Mouse (Mus musculus): Measurements from ENCODE around the gene Kif18b. TPM values are rescaled to one million over a fixed set of nuclear protein-coding genes. Genes with fewer than 3 reads are reported as not detected.

Kif18b gene
- polyA plus RNA-seq (2014; fragmentation: Illumina TruSeq; extraction: RNeasy Lipid Tissue Mini Kit (QIAGEN cat#74804); ENCODE audit: low read depth, low replicate concordance), result 0.41 TPM

GRCm38 (mm10) chr11:102924557-102925350, at the start of gene Kif18b:
TSS of gene Kif18b (minus strand) at chr11:102925124.

GRCm38 (mm10) chr11:102946265-102946991, 21.5 kb upstream of the Kif18b start, which contains the start of gene C1ql1:
TSS of gene C1ql1 (minus strand) at chr11:102946688.

GRCm38 (mm10) chr11:102900763-102901162, 24.2 kb downstream of the Kif18b start, which contains the start of gene Gfap:
TSS of gene Gfap (minus strand) at chr11:102900912.

GRCm38 (mm10) chr11:102884616-102885219, 40.2 kb downstream of the Kif18b start, which contains the start of gene Fam187a:
TSS of gene Fam187a (plus strand) at chr11:102885169.

GRCm38 (mm10) chr11:102880585-102881313, 44.2 kb downstream of the Kif18b start, which contains the start of the genes Eftud2 and Ccdc103:
TSS of gene Eftud2 (minus strand) at chr11:102880985.
TSS of gene Ccdc103 (plus strand) at chr11:102881204.

Other genes starting within 250 kb of the Kif18b start
- gene Ccdc43, start 227.3 kb downstream of the Kif18b start, polyA plus RNA-seq (2014; fragmentation: Illumina TruSeq; extraction: RNeasy Lipid Tissue Mini Kit (QIAGEN cat#74804); ENCODE audit: low read depth, low replicate concordance), result 44.8 TPM
- 1.1 TPM for gene Adam11, start 163.7 kb downstream of the Kif18b start, polyA plus RNA-seq (2014; fragmentation: Illumina TruSeq; extraction: RNeasy Lipid Tissue Mini Kit (QIAGEN cat#74804); ENCODE audit: low read depth, low replicate concordance)
- gene Gjc1, start 105.4 kb downstream of the Kif18b start, polyA plus RNA-seq (2014; fragmentation: Illumina TruSeq; extraction: RNeasy Lipid Tissue Mini Kit (QIAGEN cat#74804); ENCODE audit: low read depth, low replicate concordance), result 10.1 TPM
- not detected for gene Higd1b, start 89.3 kb downstream of the Kif18b start, polyA plus RNA-seq (2014; fragmentation: Illumina TruSeq; extraction: RNeasy Lipid Tissue Mini Kit (QIAGEN cat#74804); ENCODE audit: low read depth, low replicate concordance)
- gene Eftud2, start 44.1 kb downstream of the Kif18b start, polyA plus RNA-seq (2014; fragmentation: Illumina TruSeq; extraction: RNeasy Lipid Tissue Mini Kit (QIAGEN cat#74804); ENCODE audit: low read depth, low replicate concordance), result 29.3 TPM
- not detected for gene Ccdc103, start 43.9 kb downstream of the Kif18b start, polyA plus RNA-seq (2014; fragmentation: Illumina TruSeq; extraction: RNeasy Lipid Tissue Mini Kit (QIAGEN cat#74804); ENCODE audit: low read depth, low replicate concordance)
- gene Fam187a, start 40.0 kb downstream of the Kif18b start, polyA plus RNA-seq (2014; fragmentation: Illumina TruSeq; extraction: RNeasy Lipid Tissue Mini Kit (QIAGEN cat#74804); ENCODE audit: low read depth, low replicate concordance), result not detected
- 0.73 TPM for gene Gfap, start 24.2 kb downstream of the Kif18b start, polyA plus RNA-seq (2014; fragmentation: Illumina TruSeq; extraction: RNeasy Lipid Tissue Mini Kit (QIAGEN cat#74804); ENCODE audit: low read depth, low replicate concordance)
- not detected for gene C1ql1, start 21.6 kb upstream of the Kif18b start, polyA plus RNA-seq (2014; fragmentation: Illumina TruSeq; extraction: RNeasy Lipid Tissue Mini Kit (QIAGEN cat#74804); ENCODE audit: low read depth, low replicate concordance)
- 9.1 TPM for gene Nmt1, start 103.1 kb upstream of the Kif18b start, polyA plus RNA-seq (2014; fragmentation: Illumina TruSeq; extraction: RNeasy Lipid Tissue Mini Kit (QIAGEN cat#74804); ENCODE audit: low read depth, low replicate concordance)
- 5.0 TPM for gene Dcakd, start 103.2 kb upstream of the Kif18b start, polyA plus RNA-seq (2014; fragmentation: Illumina TruSeq; extraction: RNeasy Lipid Tissue Mini Kit (QIAGEN cat#74804); ENCODE audit: low read depth, low replicate concordance)
- gene Plcd3, start 176.5 kb upstream of the Kif18b start, polyA plus RNA-seq (2014; fragmentation: Illumina TruSeq; extraction: RNeasy Lipid Tissue Mini Kit (QIAGEN cat#74804); ENCODE audit: low read depth, low replicate concordance), result not detected
- 2.9 TPM for gene Acbd4, start 176.6 kb upstream of the Kif18b start, polyA plus RNA-seq (2014; fragmentation: Illumina TruSeq; extraction: RNeasy Lipid Tissue Mini Kit (QIAGEN cat#74804); ENCODE audit: low read depth, low replicate concordance)
- 38.3 TPM for gene Hexim1, start 191.1 kb upstream of the Kif18b start, polyA plus RNA-seq (2014; fragmentation: Illumina TruSeq; extraction: RNeasy Lipid Tissue Mini Kit (QIAGEN cat#74804); ENCODE audit: low read depth, low replicate concordance)
- 0.38 TPM for gene Hexim2, start 207.3 kb upstream of the Kif18b start, polyA plus RNA-seq (2014; fragmentation: Illumina TruSeq; extraction: RNeasy Lipid Tissue Mini Kit (QIAGEN cat#74804); ENCODE audit: low read depth, low replicate concordance)
- 0.41 TPM for gene Fmnl1, start 246.0 kb upstream of the Kif18b start, polyA plus RNA-seq (2014; fragmentation: Illumina TruSeq; extraction: RNeasy Lipid Tissue Mini Kit (QIAGEN cat#74804); ENCODE audit: low read depth, low replicate concordance)